Mouse (Mus musculus) cerebellum, adult 18-20 months (tissue): ENCODE measurements around the gene Scaf4.
"Not testable (repeated sequence)": the region's sequence is repeated elsewhere in the genome, so short reads cannot be mapped to it uniquely, and the experiment has no call there.

Experiments used
- DNase-seq, 2 experiments: peaks; one replicate each; pipeline ENCODE4 v3.0.0; 2021

Scaf4 gene

DNA sequence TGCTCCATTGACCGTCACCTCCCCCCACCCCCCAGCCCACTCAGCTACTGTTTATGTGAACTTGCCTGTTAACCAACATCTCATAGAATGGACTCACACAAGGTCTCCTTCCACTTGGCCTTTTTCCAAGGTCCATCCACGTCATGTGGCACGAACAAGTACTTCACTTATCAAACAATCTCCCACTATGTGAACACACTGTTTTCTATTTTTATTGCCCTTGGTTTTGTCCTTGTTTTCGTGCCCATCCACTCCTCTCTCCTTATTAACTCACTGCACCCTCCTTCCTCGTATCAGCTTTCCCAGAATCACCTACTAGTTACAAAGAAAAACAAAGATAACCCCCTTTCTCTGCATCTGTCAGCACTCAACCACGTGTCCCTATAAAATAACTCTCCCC, 49.7 kb downstream of the Scaf4 start:
- no peak for DNase-seq

DNA sequence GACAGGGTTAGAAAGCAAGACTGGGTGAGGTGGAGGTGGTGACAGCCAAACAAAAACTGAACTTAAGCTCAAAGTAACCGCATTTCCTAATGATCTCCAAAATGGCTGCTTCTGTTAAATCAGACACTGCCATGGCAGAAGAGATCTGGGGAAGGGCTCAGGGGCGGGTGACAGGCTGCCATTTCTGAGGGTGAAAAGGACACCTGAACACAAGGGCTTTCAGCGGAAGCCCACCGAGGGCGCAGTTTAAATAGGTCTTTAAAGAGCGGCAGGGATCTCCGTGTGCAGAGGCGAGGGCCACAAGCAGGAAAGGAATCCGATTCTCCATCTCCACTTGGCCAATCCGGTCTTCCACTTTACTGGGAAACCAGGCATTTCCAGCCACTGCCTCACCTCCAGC, 50.6 kb downstream of the Scaf4 start:
- no peak for DNase-seq

DNA sequence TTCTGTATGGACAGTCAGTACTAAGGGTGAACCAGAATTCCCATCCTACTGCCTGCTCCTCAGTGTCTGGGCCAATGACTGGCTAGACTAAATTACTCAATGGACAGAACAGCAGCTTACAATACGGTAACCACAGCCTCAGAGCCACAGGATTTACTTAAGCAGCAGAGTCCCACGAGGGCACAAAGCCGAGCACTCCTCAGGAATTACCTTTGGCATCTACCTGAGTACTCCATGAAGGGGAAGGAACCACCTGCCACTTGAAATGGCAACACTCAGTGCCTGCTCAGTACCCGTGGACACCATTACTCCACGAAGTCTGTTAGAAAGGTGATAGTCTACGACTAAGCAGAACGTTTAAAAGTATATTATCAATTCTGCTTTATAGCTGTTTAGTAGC, 53.0 kb downstream of the Scaf4 start:
- no peak for DNase-seq

DNA sequence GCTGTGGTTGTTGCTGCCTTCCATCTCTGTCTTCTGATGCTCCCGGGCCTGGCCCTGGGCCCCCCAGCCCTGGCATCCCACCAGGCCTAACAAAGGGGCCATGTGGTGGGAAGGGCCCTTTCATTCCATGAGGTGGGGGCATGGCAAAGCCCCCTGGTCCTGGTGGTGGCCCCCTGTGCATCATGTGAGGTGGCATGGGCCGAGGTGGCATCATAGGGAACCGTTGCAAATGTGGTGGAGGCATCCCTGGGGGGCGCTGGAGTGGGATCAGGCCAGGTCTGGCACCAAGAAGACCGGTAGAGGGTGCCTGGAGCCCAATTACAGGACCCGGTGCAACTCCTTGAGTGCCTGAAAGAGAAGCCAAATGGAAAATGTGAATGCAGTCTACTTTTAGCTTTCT, 54.4 kb downstream of the Scaf4 start:
- no peak for DNase-seq

DNA sequence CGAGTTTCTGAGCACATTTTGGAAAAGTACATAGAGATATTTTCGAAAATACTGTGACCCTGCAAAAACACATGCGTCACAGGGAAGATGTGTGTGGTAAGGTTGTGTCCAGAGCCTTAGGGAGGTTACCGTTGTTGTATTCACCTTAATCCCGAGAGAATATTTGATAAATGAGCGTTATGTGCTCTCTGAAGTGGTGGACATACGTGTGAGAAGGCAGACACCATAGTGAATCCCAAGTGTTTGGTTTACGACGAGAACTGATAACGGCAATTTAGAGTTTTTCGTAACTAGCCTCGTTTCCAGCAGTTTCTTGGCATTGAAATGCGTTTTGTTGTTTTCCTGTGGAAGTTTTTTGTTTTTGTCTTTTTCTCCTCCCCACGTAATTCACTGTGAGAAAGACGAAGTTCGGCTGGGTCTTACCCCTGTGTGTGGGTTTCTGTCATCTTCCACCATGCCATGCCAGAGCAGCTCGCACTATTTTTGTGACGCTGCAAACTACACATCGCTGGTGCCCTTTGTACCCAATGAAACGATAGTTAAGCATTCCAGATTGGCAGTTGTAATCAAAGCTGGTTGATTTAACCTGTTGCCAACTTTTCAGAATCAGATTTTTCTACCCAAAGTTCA, 62.7 kb downstream of the Scaf4 start:
- DNase-seq = peak; percentile 25

DNA sequence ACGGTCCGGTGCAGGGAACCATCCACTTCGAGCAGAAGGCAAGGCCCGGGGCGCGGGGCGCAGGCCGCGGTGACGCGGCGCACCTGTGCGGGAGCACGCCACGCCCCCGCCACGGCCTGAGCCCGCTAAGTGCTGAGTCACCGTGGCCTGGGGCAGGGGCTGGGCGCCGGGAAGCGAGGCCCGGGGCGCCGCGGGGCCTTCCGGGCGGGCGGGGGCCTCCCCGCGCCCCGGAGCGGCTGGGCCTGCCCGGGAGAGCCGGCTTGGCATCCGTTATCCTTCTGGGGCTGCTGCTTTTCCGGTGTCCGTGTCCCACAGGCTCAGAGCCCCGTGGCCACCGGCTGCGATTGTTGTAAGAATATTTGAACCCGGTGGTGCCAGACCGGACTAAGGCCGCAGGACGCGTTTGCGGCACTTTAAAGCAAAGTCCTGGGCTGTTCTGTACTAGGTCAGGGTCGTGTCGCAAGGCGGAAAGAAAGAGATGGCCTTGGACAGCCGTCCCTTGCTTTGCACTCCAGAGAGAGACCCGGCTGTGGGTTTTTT, 63.3 kb downstream of the Scaf4 start:
- no peak for DNase-seq

DNA sequence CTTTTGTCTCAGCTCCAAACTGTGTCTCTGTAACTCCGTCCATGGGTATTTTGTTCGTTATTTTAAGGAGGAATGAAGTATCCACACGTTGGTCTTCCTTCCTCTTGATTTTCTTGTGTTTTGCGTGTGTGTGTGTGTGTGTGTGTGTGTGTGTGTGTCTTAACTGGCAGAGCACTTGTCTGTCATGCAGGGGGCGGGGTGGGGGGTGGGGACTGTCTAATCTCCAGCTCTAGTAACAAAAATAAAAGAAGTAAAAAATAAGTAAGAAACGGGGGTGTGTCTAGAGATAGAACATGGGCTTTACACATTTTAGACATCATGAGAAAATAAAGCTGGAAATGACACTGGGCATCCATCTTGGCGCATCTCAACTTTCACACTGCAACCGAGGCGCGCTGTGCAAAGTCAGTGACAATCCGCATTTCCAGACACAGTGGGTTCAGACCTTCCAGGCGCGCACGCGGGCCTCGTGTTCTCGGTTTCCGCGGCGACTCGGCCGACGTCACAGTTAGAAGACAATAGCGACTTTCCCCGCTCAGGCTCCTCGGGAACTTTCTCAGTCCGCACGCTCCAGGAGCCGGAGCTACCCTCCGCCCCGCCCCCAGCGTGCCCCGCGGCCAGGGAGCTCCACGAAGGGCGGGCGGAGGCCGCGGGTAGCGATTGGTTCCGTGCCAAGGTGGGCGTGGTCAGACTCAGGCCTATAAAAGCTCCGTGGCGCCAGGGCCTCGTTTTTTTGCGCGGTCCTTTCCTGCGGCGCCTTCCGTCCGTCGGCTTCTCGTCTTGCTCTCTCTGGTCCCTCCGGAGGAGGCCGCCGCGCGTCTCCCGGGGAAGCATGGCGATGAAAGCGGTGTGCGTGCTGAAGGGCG, 64.0 kb downstream of the Scaf4 start, which contains the start of gene Sod1:
TSS of gene Sod1 (plus strand) at position 729 of the 866 bp plus-strand sequence.
- DNase-seq = peak; percentile 91 to 97

DNA sequence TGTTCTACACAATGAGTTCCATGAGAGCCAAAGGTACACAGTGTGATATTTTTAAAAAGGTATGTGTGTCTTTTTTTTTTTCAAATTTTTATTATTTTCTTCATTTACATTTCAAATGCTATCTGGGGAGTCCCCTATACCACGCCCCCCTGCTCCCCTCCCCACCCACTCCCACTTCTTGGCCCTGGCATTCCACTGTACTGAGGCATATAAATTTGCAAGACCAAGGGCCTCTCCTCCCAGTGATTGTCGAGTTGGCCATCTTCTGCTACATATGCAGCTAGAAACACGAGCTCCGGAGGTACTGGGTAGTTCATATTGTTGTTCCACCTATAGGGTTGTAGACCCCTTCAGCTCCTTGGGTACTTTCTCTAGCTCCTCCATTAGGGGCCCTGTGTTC, 64.9 kb downstream of the Scaf4 start:
- DNase-seq = not testable (repeated sequence)

DNA sequence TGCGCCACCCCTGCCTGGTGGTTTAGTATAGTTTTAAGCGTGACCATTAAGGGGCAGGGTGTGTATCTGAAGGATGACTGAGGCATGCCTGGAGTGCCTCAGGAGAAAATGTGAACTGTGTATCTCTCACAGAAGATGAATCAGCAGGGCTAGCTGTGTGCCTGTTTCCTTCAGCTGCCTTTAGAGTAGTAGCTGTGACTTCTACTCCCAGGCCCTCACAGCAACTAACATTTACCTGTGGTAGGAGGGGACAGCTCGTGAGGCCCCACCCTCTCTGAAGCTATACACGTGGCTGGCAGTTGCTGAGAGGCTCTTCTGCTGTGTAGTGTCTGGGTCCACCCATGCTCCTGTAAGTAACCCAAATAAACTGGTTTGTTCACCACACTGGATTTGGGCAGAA, 66.4 kb downstream of the Scaf4 start:
- no peak for DNase-seq

DNA sequence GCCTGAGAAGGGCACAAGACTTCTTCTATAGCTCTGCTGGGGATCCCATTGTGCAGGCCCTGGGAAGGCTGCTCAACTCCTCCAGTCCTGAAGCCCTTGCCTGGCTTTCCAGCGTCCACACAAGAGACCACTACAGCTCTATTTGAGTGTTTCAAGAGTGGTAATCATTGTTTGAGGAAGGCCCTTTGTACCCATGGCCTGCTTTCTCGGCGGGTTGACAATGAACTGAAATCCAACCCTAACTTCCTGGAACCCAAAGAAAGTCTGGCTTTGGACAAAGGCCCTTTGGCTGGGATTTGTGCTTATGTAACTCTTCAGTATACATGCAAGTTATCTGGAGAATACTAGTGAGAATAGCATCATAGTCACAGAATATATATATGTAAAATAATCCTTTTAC, 66.9 kb downstream of the Scaf4 start:
- DNase-seq = no peak

DNA sequence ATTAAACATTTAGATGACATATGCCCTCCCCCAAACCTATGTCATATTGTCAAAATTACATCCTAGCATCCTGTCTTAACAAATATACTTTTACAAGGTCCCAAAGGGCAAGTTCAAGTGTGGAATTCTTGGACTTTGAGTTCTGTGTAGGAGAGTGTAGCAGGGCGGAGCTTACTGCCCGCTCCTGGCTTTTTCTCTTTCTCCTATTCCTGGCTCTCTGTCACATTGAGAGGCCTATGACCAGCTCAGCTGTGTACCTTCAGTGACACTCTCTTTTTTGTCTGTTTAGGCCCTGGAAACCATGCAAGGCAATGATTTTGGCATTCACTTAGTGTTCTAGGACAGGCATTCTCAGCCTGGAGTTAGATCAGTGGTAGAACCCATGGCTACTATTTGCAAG, 67.9 kb downstream of the Scaf4 start:
- no peak for DNase-seq

DNA sequence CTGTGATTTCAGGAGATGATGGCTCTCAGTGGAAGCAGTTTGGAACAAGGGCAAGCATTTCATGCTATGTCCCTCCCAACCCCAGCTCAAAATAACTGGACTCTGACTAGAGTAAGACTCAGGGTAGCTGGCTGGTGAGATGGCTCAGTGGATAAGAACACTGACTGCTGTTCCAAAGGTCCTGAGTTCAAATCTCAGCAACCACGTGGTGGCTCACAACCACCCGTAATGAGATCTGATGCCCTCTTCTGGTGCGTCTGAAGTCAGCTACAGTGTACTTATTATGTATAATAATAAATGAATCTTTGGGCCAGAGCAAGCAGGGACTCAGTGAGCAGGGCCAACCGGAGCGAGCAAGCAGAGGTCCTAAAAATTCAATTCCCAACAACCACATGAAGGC, 68.4 kb downstream of the Scaf4 start:
- DNase-seq = not testable (repeated sequence)

DNA sequence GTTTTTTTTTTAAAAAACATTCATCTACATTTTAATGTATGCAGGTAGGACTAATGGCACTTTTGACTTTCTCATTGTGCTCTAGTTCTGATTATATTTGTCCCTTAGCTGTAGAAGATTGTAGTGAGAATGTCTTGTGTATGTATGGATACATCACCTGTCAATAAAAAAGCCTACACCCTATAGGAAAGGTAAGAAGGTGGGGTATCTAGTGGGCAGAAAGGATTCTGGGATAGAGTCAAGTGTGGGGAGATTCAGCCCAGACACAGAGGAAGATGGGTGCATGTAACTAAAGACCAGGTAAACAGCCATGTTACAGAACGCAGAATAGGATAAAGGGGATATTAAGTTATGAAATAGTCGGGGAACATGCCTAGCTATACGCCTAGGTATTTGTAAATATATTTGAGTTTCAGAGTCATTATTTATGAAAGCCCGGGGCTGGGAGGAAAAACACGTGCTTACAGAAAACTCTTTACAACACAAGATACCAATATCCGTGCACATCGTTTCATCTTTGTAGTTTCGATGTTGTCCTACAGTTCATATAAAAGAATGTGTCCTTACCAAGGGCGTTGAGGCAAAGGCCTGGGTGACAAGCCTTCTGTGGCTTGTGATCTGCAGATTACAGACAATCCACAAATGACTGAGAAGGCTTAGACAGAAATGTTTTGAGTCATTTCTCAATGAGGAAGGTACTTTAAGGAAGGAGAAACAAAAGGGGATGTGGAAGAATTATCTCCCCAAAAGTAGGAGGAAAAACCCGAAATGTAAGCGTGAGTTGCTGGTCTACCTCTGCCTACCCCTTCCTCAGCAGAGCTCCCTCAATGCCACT, 69.4 kb downstream of the Scaf4 start:
- DNase-seq = no peak

DNA sequence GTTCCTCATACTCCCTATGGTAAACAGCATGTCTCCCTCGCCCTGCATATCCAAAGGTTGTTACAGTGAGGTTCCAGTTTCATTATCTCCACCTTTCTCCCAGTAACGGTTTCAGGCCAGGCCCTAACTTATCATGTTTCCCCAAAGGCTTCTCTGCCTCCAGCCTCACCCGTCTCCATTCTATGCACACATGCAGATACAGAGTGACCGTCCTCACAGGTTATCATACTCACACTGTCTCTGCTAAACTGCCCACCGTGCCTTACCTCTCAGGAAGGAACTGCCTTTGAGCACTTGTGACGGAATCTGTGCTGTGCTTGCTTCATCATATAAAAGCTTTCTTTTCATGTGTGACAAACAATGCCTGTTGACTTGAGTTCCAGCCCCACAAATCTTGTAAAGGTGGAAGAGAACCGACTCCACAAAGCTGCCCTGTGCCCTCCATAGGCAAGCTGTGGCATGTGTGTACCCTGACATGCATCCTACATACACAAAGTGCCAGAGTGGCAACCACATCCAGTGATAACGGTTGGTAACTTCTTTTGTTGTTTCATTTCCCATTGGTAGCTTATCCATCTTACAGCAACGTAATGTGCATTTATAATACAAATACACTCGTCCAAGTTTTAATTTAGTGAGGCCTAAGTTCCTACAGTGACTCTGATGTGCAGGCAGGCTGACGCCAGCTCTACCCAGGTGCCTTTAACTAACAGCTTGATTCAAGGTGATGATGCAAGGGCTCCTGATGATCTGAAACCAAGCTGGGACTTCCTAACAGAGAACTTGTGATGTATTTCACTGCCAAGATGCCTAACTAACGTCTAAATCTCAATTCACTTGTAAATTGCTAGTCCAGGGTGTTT, 70.6 kb downstream of the Scaf4 start:
- DNase-seq = no peak

DNA sequence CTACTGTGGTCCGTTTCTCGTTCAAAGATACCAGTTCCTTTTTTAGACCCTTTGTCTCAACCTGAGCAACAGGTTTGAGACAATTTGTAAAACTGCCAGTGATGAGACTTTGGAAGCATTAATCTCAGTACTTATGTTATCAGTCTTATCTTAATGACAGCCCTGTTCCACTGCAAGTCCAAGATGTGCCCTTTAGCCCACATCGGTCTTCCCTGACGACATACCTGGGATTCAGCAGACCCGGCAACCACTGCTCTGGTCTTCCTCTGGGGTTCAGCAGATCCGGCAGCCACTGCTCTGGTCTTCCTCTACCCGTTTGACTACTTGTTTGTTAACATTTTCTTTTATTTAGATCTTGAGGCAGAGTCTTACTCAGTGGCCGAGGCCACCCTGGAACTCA, 72.5 kb downstream of the Scaf4 start:
- no peak for DNase-seq

DNA sequence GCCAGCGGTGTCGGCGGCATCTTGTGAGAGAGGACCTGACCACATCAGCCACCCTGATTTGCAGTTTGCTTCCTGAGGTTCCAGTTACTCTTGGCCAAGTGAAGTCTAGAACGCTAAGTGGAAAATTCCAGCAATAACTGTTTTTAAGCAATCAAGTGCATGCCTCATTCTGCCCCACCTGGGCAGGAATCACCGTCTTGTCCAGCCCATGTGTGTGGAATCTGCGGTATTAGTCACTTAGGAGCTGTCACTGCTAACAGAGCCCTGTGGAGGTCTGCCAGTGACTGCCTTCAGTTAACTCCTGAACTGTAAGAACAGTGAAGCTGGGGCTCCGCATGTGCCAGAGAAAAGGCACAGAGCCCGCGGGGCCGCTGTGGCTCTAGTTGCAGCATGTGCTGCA, 73.6 kb downstream of the Scaf4 start:
- DNase-seq = no peak

DNA sequence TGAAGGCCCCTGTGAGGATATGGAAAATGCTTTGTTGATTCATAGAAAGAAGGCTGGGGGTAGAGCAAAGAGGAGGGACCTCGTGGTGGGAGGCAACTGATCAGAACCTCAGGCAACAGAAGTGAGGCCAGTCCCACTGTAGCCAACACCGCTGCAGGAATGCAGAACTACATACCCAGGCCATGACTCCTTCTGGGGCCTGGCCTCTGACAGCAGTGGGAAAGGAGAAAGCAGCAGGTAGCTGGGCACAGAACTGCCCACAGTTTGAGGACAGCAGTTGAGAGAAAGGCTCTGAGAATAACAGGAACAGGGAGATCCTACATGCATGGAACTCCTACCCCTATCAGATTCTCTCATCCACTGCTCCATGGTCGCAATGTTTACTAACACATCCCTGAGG, 75.3 kb downstream of the Scaf4 start:
- no peak for DNase-seq

DNA sequence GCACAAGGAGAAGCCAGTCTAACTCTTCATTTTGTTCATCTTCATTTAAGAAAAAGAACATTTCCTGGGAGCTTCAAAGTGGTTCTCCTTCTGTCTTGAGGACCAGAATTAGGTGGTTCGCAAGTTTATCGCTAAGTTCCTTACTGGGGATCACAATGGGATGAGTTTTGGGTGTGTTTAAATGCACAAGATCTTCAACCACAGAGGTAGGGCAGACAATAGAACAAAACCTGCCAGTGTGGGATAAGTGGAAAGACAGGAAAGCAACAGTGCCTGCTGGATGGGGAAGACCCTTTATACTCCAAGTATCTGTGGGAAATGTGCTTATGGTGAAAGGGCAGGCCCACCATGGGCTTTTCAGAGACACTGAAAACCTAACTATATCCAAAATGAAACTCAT, 79.4 kb downstream of the Scaf4 start:
- no peak for DNase-seq

DNA sequence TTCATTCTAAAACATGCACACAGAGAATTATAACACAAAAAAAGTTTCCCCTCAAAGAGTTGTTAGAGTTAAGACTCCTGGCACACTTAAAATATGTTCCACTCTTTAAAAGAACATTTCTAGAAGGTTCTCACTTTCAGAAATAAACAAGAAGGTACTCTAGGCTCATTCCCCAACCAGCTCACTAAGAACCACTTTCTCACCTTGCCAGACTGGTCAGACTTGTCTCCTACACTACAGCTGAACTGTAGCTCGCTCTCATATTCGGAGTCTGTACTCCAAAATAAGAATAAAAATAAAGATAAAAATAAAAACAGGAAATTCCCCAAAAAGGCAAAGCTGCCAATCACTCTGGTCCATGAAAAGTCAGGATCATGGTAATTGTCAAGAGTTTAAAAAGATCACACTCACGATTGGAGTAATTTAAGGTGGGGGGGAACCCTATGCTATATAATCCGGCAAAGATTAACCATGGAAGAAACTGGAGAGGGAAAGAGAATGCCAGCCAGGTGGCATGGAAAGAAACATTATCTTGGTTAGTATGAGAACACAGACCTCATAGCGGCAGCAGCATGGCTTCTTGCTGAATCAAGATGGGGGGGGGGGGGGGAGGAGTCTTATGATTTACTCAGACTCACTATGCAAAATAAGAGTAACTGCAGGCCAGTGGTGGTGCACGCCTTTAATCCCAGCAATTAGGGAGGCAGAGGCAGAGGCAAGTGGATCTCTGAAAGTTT, 80.9 kb downstream of the Scaf4 start:
- no peak for DNase-seq

DNA sequence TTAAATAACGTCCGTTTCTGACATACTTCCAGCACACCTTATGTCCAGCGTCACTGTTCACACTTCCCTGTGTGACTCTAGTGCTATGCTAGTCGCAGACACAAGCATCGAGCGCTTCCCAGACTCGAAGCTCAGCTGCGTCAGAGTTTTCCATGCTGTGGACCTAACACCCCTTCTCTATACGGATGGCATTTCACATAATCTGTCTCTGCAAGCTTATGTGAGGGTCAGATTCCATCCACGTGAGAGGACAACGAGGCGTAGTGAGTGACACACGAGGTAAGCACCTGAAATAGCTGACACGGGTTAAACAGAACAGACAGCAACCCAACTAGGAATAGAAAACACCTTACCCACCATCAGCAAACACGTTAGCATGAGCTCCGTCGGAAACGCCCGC, 82.2 kb downstream of the Scaf4 start:
- DNase-seq = no peak

DNA sequence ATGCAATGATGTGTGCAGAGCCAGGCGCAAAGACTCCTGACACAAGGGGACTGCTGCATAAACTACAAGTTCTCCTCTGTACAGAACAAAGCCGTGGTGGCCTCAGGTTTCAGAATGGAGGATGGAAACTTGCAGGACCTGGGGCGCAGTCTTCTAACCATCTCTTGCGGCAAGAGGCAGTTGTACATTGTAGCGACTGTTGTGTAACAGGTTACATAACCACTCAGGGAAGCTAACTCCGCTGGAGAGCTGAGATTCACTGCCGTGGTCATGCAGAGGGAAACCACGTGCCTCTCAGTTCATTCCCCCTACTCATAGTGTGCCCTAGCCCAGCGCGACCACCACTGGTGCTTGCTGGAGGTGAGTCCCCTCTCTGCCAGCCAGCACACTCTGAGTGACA, 85.1 kb downstream of the Scaf4 start:
- DNase-seq = no peak

DNA sequence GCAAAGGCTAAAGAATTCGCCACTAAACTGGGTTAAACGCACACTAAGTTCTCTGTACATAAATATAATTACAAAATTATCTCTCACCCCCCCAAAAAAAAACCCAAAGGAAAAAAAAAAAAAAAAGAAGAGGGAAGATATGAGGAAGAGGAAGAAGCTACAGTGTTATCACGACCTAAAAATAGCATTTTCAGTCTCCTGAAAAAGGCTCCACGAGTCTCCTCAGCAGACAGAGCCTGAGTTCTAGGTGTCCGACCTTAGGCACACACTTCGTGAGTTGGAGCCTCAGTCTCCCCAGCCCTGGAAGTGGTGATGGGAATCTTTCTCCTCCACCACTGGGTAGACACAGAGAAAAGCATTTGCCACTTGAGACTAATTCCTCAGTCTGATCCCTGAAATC, 85.7 kb downstream of the Scaf4 start:
- DNase-seq = no peak
